Mouse (Mus musculus) bone marrow macrophage, adult 2 months (primary cell): Measurements from ENCODE around the gene Camkk1.

ENCODE experiments used
- CTCF ChIP-seq: IDR thresholded peaks from 2 replicates; pipeline ENCODE4 v1.5.1; 2012; ENCODE audit warnings: low read depth, mild to moderate bottlenecking, low read length, moderate library complexity
- POLR2A ChIP-seq: IDR thresholded peaks from 2 replicates; pipeline ENCODE4 v1.6.1; 2012; ENCODE audit warnings: mild to moderate bottlenecking, low read depth, low read length, borderline replicate concordance

DNA sequence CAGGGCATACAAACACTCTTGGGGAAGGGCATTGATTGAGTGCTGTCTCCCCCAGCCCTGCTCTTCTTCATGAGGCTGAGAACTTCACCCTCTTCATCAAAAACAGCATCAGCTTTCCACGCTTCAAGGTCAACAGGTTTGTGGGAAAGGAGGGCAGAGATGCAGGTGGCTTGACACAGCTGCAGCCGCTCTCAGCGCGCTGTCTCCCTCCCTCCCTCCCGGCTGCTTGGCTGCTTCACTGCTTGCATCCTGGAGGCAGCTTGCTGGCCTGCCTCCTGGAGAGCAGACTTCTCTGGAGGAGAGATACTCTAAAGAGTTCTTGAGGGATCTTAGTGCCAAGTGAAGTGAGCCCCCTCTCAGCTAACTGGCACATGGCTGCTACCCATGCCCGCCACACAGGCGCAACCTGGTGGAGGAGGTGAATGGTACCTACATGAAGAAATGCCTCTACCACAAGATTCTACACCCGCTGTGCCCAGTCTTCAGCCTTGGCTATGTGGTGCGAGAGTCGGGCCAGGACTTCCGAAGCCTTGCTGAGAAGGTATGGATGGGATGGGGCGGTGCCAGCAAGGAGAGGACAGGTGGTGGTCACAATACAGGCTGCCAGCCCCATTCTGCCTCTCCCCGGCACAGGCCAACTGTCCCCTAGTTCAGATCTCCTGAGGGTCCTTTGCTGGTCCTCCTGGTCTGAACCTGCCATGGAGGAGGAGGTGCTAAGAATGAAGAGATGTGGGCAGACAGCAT is 9.1 kb upstream of the Camkk1 start:
- TF ChIP-seq CTCF (no peak), POLR2A (no peak)
